Mouse (Mus musculus): ENCODE measurements at regions not wholly inside any gene's neighbourhood (a gene's known extent, or its start where the extent isn't known, plus 50 kb on each side); places are given as distances from the start of the nearest gene placed in this dataset.

DNA sequence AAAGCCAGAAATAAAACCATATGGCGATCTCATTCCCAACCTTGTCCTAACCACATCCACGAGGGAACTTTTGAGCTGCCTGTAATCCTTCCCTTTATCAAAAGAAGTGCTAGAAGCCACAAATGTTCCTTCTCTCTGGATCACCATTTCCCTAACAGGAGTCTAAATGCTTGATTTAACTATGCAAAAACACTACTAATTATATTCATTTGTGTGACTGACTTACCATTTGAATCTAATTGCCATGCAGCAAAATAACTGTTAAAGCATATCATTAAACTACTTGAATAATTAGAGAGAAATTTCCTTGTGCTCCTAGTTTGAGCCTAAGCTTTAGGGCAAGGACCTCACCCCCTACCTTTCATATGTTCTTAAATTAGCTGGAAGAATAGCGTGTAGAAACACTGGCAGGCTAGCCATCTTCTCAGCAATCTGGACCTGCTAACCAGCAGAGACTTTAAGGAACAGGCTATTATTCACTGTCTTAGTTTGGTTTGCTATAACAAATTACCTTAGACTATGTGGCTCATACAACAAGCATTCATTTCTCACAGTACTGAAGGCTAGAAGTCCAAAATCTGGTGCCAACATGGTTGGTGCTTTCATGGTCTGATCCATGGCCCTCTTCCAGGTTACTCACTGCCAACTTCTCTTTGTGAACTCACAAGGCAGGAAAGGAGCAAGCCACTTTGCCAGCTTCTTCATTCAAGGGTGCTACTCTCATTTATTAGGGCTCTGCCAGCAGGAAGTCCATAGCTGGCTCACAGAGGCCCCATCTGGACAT, 183.7 kb downstream of the Rpl36a-ps1 start:
- H3K9ac ChIP-seq, result no peak overlapping the region
- no peaks in the 10 kb centered on the region for H3K36me3 ChIP-seq (ENCODE audit: insufficient read depth)
- H3K4me1 ChIP-seq (ENCODE audit: insufficient read depth), result no peaks in the 10 kb centered on the region
- no peak overlapping the region for H3K4me2 ChIP-seq (ENCODE audit: low read depth)
- peaks cover 10% of the 10 kb centered on the region; the same call in 1 of the 2 replicates for H3K27me3 ChIP-seq (ENCODE audit: insufficient read depth, low read length)
- ATAC-seq (peak; percentile 83), DNase-seq (peak; percentile 78)
- no peak overlapping the region for H3K27ac ChIP-seq (ENCODE audit: low read depth, low read length)
- 31% methylated on average over 3 of the region's 3 CpGs for WGBS
- H3K4me3 ChIP-seq (ENCODE audit: low read depth, low read length), result no peak overlapping the region
- H3K9me3 ChIP-seq (ENCODE audit: low read length), result no peaks in the 10 kb centered on the region
- no peak for TF ChIP-seq CTCF (IDR thresholded peaks at IDR 0.05; ENCODE audit: low read depth)

DNA sequence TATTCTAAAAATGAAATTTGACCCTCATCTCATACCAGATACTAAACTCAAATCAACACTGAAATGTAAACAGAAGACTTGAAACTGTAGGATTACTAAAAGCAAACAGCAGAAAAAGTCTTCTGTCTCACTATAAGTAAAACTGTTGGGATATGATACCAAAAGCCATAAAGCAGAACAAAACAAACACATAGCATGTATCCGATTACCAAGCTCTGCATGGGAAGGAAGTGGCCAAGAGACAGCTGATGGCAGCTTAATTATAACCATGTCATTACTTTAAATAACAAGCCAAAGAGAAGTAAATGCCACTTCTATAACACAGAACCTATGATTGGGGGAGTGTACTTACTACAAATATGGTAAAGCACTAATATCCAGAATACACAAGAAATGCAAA, 186.0 kb downstream of the Rpl36a-ps1 start:
- Histone ChIP-seq H3K27ac (ENCODE audit: low read depth, low read length) (no peak overlapping the region), H3K4me1 (ENCODE audit: insufficient read depth) (no peaks in the 10 kb centered on the region), H3K27me3 (ENCODE audit: insufficient read depth, low read length) (0 out of 2 replicates have a peak, but pooled peaks cover 4% of the 10 kb centered on the region), H3K4me3 (ENCODE audit: low read depth, low read length) (no peak overlapping the region), H3K4me2 (ENCODE audit: low read depth) (no peak overlapping the region), H3K36me3 (ENCODE audit: insufficient read depth) (no peaks in the 10 kb centered on the region), H3K9me3 (ENCODE audit: low read length) (no peaks in the 10 kb centered on the region), H3K9ac (no peak overlapping the region)
- ATAC-seq (no peak), DNase-seq (no peak)
- 67% methylated on average over 1 of the region's 1 CpGs for WGBS
- no peak for TF ChIP-seq CTCF (IDR thresholded peaks at IDR 0.05; ENCODE audit: low read depth)

DNA sequence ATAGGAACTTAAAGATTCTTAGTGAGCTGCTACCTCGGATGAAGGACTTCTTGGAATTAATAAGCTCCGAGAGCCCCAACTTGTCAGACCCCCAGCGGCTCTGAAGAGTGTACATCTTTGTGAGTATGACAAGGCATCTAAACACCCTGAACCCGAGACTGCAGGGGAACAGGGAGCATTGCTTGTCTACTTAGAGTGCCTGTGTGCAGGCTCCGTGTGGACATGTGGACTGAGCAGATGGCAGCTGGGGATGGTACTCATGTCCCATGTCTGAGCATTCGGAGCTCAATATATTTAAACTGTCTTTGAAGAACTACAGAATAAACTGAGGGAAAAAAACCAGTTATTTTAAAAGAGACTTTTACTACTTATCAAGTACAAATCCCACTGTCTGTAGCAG, 189.1 kb downstream of the Rpl36a-ps1 start:
- TF ChIP-seq CTCF (IDR thresholded peaks at IDR 0.05; ENCODE audit: low read depth), result no peak
- no peak overlapping the region for H3K4me3 ChIP-seq (ENCODE audit: low read depth, low read length)
- H3K9ac ChIP-seq, result no peak overlapping the region
- H3K9me3 ChIP-seq (ENCODE audit: low read length), result no peaks in the 10 kb centered on the region
- H3K36me3 ChIP-seq (ENCODE audit: insufficient read depth), result no peaks in the 10 kb centered on the region
- ATAC-seq (0 out of 2 replicates have a peak, but pooled peaks have one; percentile 42), DNase-seq (peak; percentile 4)
- H3K4me1 ChIP-seq (ENCODE audit: insufficient read depth), result no peaks in the 10 kb centered on the region
- 0 out of 2 replicates have a peak, but pooled peaks cover 4% of the 10 kb centered on the region for H3K27me3 ChIP-seq (ENCODE audit: insufficient read depth, low read length)
- no peak overlapping the region for H3K4me2 ChIP-seq (ENCODE audit: low read depth)
- H3K27ac ChIP-seq (ENCODE audit: low read depth, low read length), result no peak overlapping the region
- WGBS, result 67% methylated on average over 6 of the region's 6 CpGs

DNA sequence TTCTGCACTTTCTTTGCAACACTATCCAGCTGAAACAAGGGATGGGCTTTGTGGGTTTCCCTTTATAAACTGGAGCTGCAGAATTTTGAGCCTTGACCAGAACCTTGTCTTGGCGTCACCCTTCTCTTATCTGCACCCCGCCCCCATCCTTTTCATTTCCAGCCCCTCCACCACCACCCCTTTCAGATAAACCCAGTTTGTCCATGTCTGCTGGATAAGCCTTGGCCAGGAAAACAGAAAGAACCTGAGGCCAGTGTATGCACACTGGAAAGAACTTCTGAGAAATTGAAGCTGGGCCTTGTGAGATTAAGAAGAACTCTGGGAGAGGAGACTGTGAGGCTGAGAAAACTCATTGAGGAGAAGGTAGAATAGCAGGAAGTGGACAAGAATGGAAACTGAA, 192.8 kb downstream of the Rpl36a-ps1 start:
- Histone ChIP-seq H3K36me3 (ENCODE audit: insufficient read depth) (no peaks in the 10 kb centered on the region), H3K9me3 (ENCODE audit: low read length) (no peaks in the 10 kb centered on the region), H3K4me1 (ENCODE audit: insufficient read depth) (no peaks in the 10 kb centered on the region), H3K27me3 (ENCODE audit: insufficient read depth, low read length) (no peaks in the 10 kb centered on the region), H3K27ac (ENCODE audit: low read depth, low read length) (no peak overlapping the region), H3K9ac (no peak overlapping the region), H3K4me3 (ENCODE audit: low read depth, low read length) (no peak overlapping the region), H3K4me2 (ENCODE audit: low read depth) (no peak overlapping the region)
- TF ChIP-seq CTCF (IDR thresholded peaks at IDR 0.05; ENCODE audit: low read depth), result no peak
- no peak for ATAC-seq
- no peak for DNase-seq
- 93% methylated on average over 2 of the region's 2 CpGs for WGBS

DNA sequence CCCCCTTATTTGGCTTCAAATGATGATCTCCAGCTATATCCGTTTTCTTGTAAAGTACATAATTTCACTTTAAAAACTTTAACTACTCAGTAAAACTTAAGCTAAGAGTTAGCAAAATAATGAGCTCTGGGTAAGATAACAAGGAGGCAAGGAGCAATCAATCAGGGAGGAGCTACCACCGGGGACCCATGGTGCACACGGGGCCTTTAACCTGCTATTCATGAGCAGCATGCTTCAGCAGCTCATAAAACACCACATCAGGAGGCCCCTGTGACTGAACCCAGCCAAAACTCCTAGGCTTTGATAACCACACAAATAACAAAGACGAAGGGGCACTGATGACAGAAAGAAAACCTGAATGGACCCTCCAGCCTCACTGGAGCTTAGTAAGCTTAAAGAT, 202.1 kb downstream of the Rpl36a-ps1 start:
- Histone ChIP-seq H3K9me3 (ENCODE audit: low read length) (no peaks in the 10 kb centered on the region; the same call in 1 of the 2 replicates), H3K4me3 (ENCODE audit: low read depth, low read length) (no peak overlapping the region), H3K27me3 (ENCODE audit: insufficient read depth, low read length) (no peaks in the 10 kb centered on the region), H3K4me1 (ENCODE audit: insufficient read depth) (no peaks in the 10 kb centered on the region), H3K36me3 (ENCODE audit: insufficient read depth) (no peaks in the 10 kb centered on the region), H3K27ac (ENCODE audit: low read depth, low read length) (no peak overlapping the region), H3K4me2 (ENCODE audit: low read depth) (no peak overlapping the region), H3K9ac (no peak overlapping the region)
- ATAC-seq, result no peak
- no peak for DNase-seq
- 27% methylated on average over 4 of the region's 4 CpGs for WGBS
- TF ChIP-seq CTCF (IDR thresholded peaks at IDR 0.05; ENCODE audit: low read depth), result no peak

DNA sequence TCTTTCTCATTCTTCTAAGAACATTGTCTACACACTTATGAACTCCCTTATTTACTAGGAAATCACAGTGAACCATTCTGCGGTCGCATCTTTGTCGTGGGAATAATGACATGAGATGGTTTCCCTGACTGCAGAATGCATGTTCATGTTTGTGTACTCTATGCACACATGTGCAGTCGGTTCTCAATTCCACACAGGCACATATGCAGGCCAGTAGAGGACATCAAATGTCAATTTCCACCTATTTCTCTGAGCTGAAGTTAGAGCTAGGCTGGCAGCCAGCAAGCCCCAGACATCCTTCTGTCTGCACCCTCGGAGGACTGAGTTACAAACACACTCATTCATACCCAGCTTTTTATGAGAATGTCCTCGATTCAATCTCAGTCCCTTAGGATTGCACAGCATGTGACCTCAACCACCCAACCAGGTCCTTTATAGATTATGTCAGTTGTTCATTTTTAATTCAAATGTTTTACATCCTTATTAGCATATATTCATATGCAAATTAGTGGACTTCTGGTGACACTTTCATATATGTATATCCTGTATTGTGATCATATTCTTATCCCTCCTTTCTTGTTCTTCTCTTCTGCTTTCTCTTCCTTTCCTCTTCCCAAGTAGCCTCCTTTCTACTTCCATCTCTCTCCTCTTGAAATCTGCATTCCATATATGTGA, 202.7 kb downstream of the Rpl36a-ps1 start:
- Histone ChIP-seq H3K9ac (no peak overlapping the region), H3K36me3 (ENCODE audit: insufficient read depth) (no peaks in the 10 kb centered on the region), H3K27ac (ENCODE audit: low read depth, low read length) (no peak overlapping the region), H3K4me3 (ENCODE audit: low read depth, low read length) (no peak overlapping the region), H3K9me3 (ENCODE audit: low read length) (no peaks in the 10 kb centered on the region; the same call in 1 of the 2 replicates), H3K27me3 (ENCODE audit: insufficient read depth, low read length) (no peaks in the 10 kb centered on the region), H3K4me2 (ENCODE audit: low read depth) (no peak overlapping the region), H3K4me1 (ENCODE audit: insufficient read depth) (no peaks in the 10 kb centered on the region)
- 60% methylated on average over 6 of the region's 6 CpGs for WGBS
- TF ChIP-seq CTCF (IDR thresholded peaks at IDR 0.05; ENCODE audit: low read depth), result no peak
- ATAC-seq (no peak), DNase-seq (no peak)

DNA sequence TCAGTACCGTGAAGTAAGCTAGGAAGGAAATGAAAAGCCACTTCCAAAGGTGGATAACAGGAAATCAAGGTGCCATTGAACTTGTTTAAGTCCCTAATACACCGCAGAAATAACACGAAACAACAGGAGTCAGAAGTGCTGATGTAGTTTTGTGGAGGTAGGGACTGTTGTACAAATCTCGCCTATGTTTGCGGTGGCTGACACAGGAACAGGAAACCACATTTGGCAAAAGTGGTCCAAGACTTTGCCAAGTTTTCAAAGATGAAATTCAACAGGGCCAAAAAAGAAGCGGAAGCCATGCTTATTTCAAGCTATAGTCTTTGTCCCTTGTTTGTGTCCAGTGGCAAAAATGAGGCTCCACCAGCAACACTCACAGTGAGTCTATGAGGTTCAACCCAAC, 204.3 kb downstream of the Rpl36a-ps1 start:
- H3K36me3 ChIP-seq (ENCODE audit: insufficient read depth), result no peaks in the 10 kb centered on the region
- no peaks in the 10 kb centered on the region; the same call in 1 of the 2 replicates for H3K9me3 ChIP-seq (ENCODE audit: low read length)
- no peaks in the 10 kb centered on the region for H3K27me3 ChIP-seq (ENCODE audit: insufficient read depth, low read length)
- H3K4me3 ChIP-seq (ENCODE audit: low read depth, low read length), result no peak overlapping the region
- H3K4me2 ChIP-seq (ENCODE audit: low read depth), result no peak overlapping the region
- DNase-seq (no peak), ATAC-seq (no peak)
- H3K4me1 ChIP-seq (ENCODE audit: insufficient read depth), result no peaks in the 10 kb centered on the region
- WGBS, result 87% methylated on average over 6 of the region's 6 CpGs
- no peak overlapping the region for H3K9ac ChIP-seq
- TF ChIP-seq CTCF (IDR thresholded peaks at IDR 0.05; ENCODE audit: low read depth), result no peak
- H3K27ac ChIP-seq (ENCODE audit: low read depth, low read length), result no peak overlapping the region

Measured in forebrain, postnatal 0 days (tissue).